Mouse (Mus musculus): ENCODE data around the gene Scn10a. TPM values are rescaled to one million over a fixed set of nuclear protein-coding genes. Genes with fewer than 3 reads are reported as not detected.

Gene Scn10a
- total and polyA plus RNA-seq, 2 experiments from 2014 or later, result 0.65 to 2.1 TPM

GRCm38 (mm10) chr9:119743900-119744299 lies 24.8 kb upstream of the Scn10a start:
- ATAC-seq (ENCODE audit: insufficient read depth, low read depth), result no peak
- H3K36me3 ChIP-seq (replicated peaks; ENCODE audit: control insufficient read depth, insufficient read depth, low read length), result no peaks in the 10 kb centered on the region
- H3K9ac ChIP-seq (replicated peaks; ENCODE audit: low read depth, low read length), result no peak overlapping the region
- no peak overlapping the region for H3K4me3 ChIP-seq (ENCODE audit: low read depth, low read length)
- no peak for DNase-seq (ENCODE audit: low spot score)
- H3K4me1 ChIP-seq (ENCODE audit: control insufficient read depth, insufficient read depth), result peaks cover 6% of the 10 kb centered on the region
- no peak overlapping the region for H3K27ac ChIP-seq (ENCODE audit: low read depth)
- H3K4me2 ChIP-seq (ENCODE audit: low read depth, low read length), result no peak overlapping the region
- TF ChIP-seq CTCF (IDR thresholded peaks at IDR 0.05; ENCODE audit: low read depth), result no peak
- no peak for TF ChIP-seq EP300 (IDR thresholded peaks at IDR 0.05; ENCODE audit: low read depth)
- H3K27me3 ChIP-seq (ENCODE audit: control insufficient read depth, insufficient read depth, low read length), result no peaks in the 10 kb centered on the region
- WGBS, result 59% methylated on average over 4 of the region's 4 CpGs
- 0 out of 2 replicates have a peak, but pooled peaks cover 5% of the 10 kb centered on the region for H3K9me3 ChIP-seq (replicated peaks; ENCODE audit: control insufficient read depth, low read length)

GRCm38 (mm10) chr9:119743312-119743711 lies 24.2 kb upstream of the Scn10a start:
- H3K4me2 ChIP-seq (ENCODE audit: low read depth, low read length), result no peak overlapping the region
- no peak overlapping the region for H3K4me3 ChIP-seq (ENCODE audit: low read depth, low read length)
- peaks cover 5% of the 10 kb centered on the region; the same call in 1 of the 2 replicates for H3K4me1 ChIP-seq (ENCODE audit: control insufficient read depth, insufficient read depth)
- 59% methylated on average over 3 of the region's 3 CpGs for WGBS
- TF ChIP-seq EP300 (IDR thresholded peaks at IDR 0.05; ENCODE audit: low read depth) (no peak), CTCF (IDR thresholded peaks at IDR 0.05; ENCODE audit: low read depth) (no peak)
- ATAC-seq (ENCODE audit: insufficient read depth, low read depth), result no peak
- no peak overlapping the region for H3K9ac ChIP-seq (replicated peaks; ENCODE audit: low read depth, low read length)
- H3K36me3 ChIP-seq (replicated peaks; ENCODE audit: control insufficient read depth, insufficient read depth, low read length), result no peaks in the 10 kb centered on the region
- no peaks in the 10 kb centered on the region for H3K27me3 ChIP-seq (ENCODE audit: control insufficient read depth, insufficient read depth, low read length)
- 0 out of 2 replicates have a peak, but pooled peaks cover 5% of the 10 kb centered on the region for H3K9me3 ChIP-seq (replicated peaks; ENCODE audit: control insufficient read depth, low read length)
- H3K27ac ChIP-seq (ENCODE audit: low read depth), result no peak overlapping the region
- peak; percentile 25 for DNase-seq (ENCODE audit: low spot score)

GRCm38 (mm10) chr9:119741101-119741786 lies 22.1 kb upstream of the Scn10a start:
- TF ChIP-seq EP300 (IDR thresholded peaks at IDR 0.05; ENCODE audit: low read depth), result no peak
- no peak for TF ChIP-seq CTCF (IDR thresholded peaks at IDR 0.05; ENCODE audit: low read depth)
- Histone ChIP-seq H3K4me2 (ENCODE audit: low read depth, low read length) (no peak overlapping the region), H3K9me3 (replicated peaks; ENCODE audit: control insufficient read depth, low read length) (no peaks in the 10 kb centered on the region), H3K27me3 (ENCODE audit: control insufficient read depth, insufficient read depth, low read length) (no peaks in the 10 kb centered on the region), H3K27ac (ENCODE audit: low read depth) (no peak overlapping the region), H3K4me3 (ENCODE audit: low read depth, low read length) (no peak overlapping the region), H3K36me3 (replicated peaks; ENCODE audit: control insufficient read depth, insufficient read depth, low read length) (no peaks in the 10 kb centered on the region), H3K4me1 (ENCODE audit: control insufficient read depth, insufficient read depth) (peaks cover 5% of the 10 kb centered on the region; the same call in 1 of the 2 replicates), H3K9ac (replicated peaks; ENCODE audit: low read depth, low read length) (no peak overlapping the region)
- no peak for DNase-seq (ENCODE audit: low spot score)
- 40% methylated on average over 5 of the region's 5 CpGs for WGBS
- no peak for ATAC-seq (ENCODE audit: insufficient read depth, low read depth)

GRCm38 (mm10) chr9:119728412-119729097 lies 9.4 kb upstream of the Scn10a start:
- WGBS, result 62% methylated on average over 11 of the region's 11 CpGs

GRCm38 (mm10) chr9:119726990-119727389 lies 7.9 kb upstream of the Scn10a start:
- Histone ChIP-seq H3K4me1 (ENCODE audit: control insufficient read depth, insufficient read depth) (no peaks in the 10 kb centered on the region), H3K36me3 (replicated peaks; ENCODE audit: control insufficient read depth, insufficient read depth, low read length) (no peaks in the 10 kb centered on the region), H3K4me3 (ENCODE audit: low read depth, low read length) (no peak overlapping the region), H3K9me3 (replicated peaks; ENCODE audit: control insufficient read depth, low read length) (no peaks in the 10 kb centered on the region), H3K27ac (ENCODE audit: low read depth) (no peak overlapping the region), H3K27me3 (ENCODE audit: control insufficient read depth, insufficient read depth, low read length) (no peaks in the 10 kb centered on the region), H3K9ac (replicated peaks; ENCODE audit: low read depth, low read length) (no peak overlapping the region), H3K4me2 (ENCODE audit: low read depth, low read length) (no peak overlapping the region)
- no peak for TF ChIP-seq CTCF (IDR thresholded peaks at IDR 0.05; ENCODE audit: low read depth)
- no peak for TF ChIP-seq EP300 (IDR thresholded peaks at IDR 0.05; ENCODE audit: low read depth)
- whole genome bisulfite sequencing, result 84% methylated on average over 4 of the region's 4 CpGs
- DNase-seq (ENCODE audit: low spot score) (no peak), ATAC-seq (ENCODE audit: insufficient read depth, low read depth) (no peak)

More at GRCm38 (mm10) chr9:119728412-119729097, 9.4 kb upstream of the Scn10a start:
- H3K4me2 ChIP-seq (ENCODE audit: low read depth, low read length), result no peak overlapping the region
- H3K4me1 ChIP-seq (ENCODE audit: control insufficient read depth, insufficient read depth), result no peaks in the 10 kb centered on the region
- H3K9me3 ChIP-seq (replicated peaks; ENCODE audit: control insufficient read depth, low read length), result no peaks in the 10 kb centered on the region
- no peak overlapping the region for H3K27ac ChIP-seq (ENCODE audit: low read depth)
- DNase-seq (ENCODE audit: low spot score) (no peak), ATAC-seq (ENCODE audit: insufficient read depth, low read depth) (no peak)
- no peaks in the 10 kb centered on the region for H3K27me3 ChIP-seq (ENCODE audit: control insufficient read depth, insufficient read depth, low read length)
- no peaks in the 10 kb centered on the region for H3K36me3 ChIP-seq (replicated peaks; ENCODE audit: control insufficient read depth, insufficient read depth, low read length)
- no peak for TF ChIP-seq CTCF (IDR thresholded peaks at IDR 0.05; ENCODE audit: low read depth)
- TF ChIP-seq EP300 (IDR thresholded peaks at IDR 0.05; ENCODE audit: low read depth), result no peak
- no peak overlapping the region for H3K4me3 ChIP-seq (ENCODE audit: low read depth, low read length)
- no peak overlapping the region for H3K9ac ChIP-seq (replicated peaks; ENCODE audit: low read depth, low read length)

Data from heart, postnatal 0 days (tissue).